Mouse (Mus musculus) skeletal muscle tissue, adult 2 months (tissue): ENCODE data around the gene Sgca.
A peak's percentile ranks its signal among the peaks of the same experiment; 100 is the strongest.

Source experiments
- DNase-seq: peaks from one replicate; pipeline ENCODE4 v3.0.0-alpha.2; 2012; ENCODE audit warnings: low read depth, low spot score

The Sgca gene

GRCm38 (mm10) chr11:94944295-94944694 is 31.8 kb downstream of the Sgca start:
- no peak for DNase-seq

GRCm38 (mm10) chr11:94943054-94943453 is 33.1 kb downstream of the Sgca start:
- no peak for DNase-seq

- no peak for DNase-seq
These were observed 33.7 kb downstream of the Sgca start for GRCm38 (mm10) chr11:94942282-94943023.

GRCm38 (mm10) chr11:94941776-94942175 is 34.4 kb downstream of the Sgca start:
- no peak for DNase-seq

- no peak for DNase-seq
These were observed 35.0 kb downstream of the Sgca start for GRCm38 (mm10) chr11:94941121-94941520.

- DNase-seq, result no peak
These were observed 36.8 kb downstream of the Sgca start for GRCm38 (mm10) chr11:94939280-94939679.

GRCm38 (mm10) chr11:94938296-94938695 is 37.8 kb downstream of the Sgca start:
- no peak for DNase-seq

GRCm38 (mm10) chr11:94937787-94938186 is 38.3 kb downstream of the Sgca start:
- DNase-seq, result no peak

GRCm38 (mm10) chr11:94937335-94937781 is 38.8 kb downstream of the Sgca start:
- DNase-seq, result no peak

- peak; percentile 75 for DNase-seq
These were observed 39.3 kb downstream of the Sgca start for GRCm38 (mm10) chr11:94936851-94937295.

GRCm38 (mm10) chr11:94936045-94936444 is 40.1 kb downstream of the Sgca start, which contains the start of gene Col1a1:
Gene Col1a1 (plus strand): TSS chr11:94936224.
- DNase-seq, result peak; percentile 82

GRCm38 (mm10) chr11:94934526-94934925 is 41.6 kb downstream of the Sgca start:
- peak; percentile 49 for DNase-seq

GRCm38 (mm10) chr11:94933584-94933983 is 42.5 kb downstream of the Sgca start:
- DNase-seq, result no peak

- no peak for DNase-seq
These were observed 46.0 kb downstream of the Sgca start for GRCm38 (mm10) chr11:94930151-94930550.

- peak; percentile 46 for DNase-seq
These were observed 46.5 kb downstream of the Sgca start for GRCm38 (mm10) chr11:94929599-94929998.

- peak; percentile 86 for DNase-seq
These were observed 47.3 kb downstream of the Sgca start for GRCm38 (mm10) chr11:94928820-94929219.

GRCm38 (mm10) chr11:94927771-94928291 is 48.3 kb downstream of the Sgca start:
- no peak for DNase-seq

GRCm38 (mm10) chr11:94926431-94926830 is 49.7 kb downstream of the Sgca start:
- DNase-seq, result peak; percentile 60

GRCm38 (mm10) chr11:94924977-94925376 is 51.1 kb downstream of the Sgca start:
- no peak for DNase-seq

- no peak for DNase-seq
These were observed 55.1 kb downstream of the Sgca start for GRCm38 (mm10) chr11:94920996-94921401.

GRCm38 (mm10) chr11:94917717-94918116 is 58.4 kb downstream of the Sgca start:
- DNase-seq, result no peak

GRCm38 (mm10) chr11:94916477-94916876 is 59.6 kb downstream of the Sgca start:
- DNase-seq, result no peak
